Mouse (Mus musculus) embryonic fibroblast, embryonic 13.5 days (primary cell): ENCODE measurements around the gene Rpp21.

Source experiments
- CTCF ChIP-seq: IDR thresholded peaks from 2 replicates; pipeline ENCODE4 v1.5.1; 2011; ENCODE audit warnings: mild to moderate bottlenecking, control low read depth, low read length, moderate library complexity, borderline replicate concordance; ENCODE audit not compliant: insufficient read depth
- POLR2A ChIP-seq: IDR thresholded peaks from 2 replicates; pipeline ENCODE4 v1.6.1; 2011; ENCODE audit warnings: low read depth, mild to moderate bottlenecking, control low read depth, low read length, moderate library complexity

DNA sequence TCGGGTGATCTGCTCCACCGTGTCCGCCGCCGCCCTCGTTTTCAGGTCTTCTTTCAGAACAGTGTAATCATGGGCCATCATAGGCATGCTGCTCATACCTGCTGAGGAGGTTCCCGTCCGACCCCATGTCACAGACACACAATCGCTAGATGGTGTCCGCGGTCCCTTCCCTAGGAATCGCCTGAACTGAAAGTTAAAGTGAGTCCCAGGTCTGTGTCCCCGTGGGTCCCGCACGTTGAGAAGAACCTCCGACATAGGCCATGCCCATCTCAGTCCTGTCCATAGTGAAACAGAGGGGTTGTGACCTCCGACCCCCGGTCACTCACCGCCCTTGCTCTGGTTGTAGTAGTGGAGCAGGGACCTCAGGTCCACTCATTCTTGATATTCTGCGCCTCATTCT lies 42.3 kb downstream of the Rpp21 start:
- TF ChIP-seq CTCF (no peak), POLR2A (no peak)
